Mouse (Mus musculus) cerebellum, postnatal 36 days (tissue): ENCODE results near the gene Kif1a.
A peak's percentile ranks its signal among the peaks of the same experiment; 100 is the strongest.
"Not testable (repeated sequence)": the region's sequence is repeated elsewhere in the genome, so short reads cannot be mapped to it uniquely, and the experiment has no call there.

Experiments
- DNase-seq, 2 experiments: peaks; one replicate each; pipeline ENCODE4 v3.0.0; 2021 to 2022; ENCODE audit warnings: mixed read lengths in 2 of 2

The Kif1a gene

DNA sequence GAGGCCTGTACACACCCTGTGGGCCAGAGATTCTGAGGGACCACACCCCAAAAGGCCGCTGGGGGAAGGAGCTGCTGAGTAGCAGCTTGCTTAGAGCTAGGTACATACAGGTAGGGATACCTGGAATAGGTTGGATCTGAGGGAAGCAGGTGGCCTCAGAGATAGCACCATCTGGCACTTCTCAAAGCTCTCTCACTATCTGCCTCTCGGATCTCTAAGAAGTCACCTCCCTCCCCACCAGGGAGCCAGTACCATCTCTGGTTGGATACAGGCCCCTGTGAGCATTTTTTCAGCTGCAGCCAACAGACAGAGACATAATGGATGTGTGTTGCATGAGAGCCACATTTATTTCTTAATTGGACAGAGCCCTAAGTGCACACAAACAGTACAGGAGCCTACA is 86.6 kb downstream of the Kif1a start:
- peak; percentile 41 to 43 for DNase-seq

DNA sequence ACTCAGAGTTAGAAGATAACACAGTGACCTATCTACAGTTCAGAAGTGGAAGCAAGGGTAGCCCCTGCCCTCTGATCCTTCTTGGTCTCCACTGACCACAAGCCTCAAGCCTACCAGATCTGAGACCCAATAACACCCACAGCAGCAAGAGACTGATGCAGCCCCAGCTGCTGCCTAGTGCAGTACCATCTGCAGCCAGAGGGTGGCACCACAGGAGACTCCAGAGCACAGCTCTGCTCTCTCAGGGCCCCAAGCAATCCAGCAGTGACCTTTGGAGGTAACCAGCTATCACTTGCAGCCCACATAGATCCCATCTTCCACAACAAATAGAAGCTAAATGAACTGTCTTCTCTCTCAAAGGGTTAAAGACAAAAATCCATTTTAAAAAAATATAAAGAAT is 87.3 kb downstream of the Kif1a start:
- peak; percentile 82 to 84 for DNase-seq

DNA sequence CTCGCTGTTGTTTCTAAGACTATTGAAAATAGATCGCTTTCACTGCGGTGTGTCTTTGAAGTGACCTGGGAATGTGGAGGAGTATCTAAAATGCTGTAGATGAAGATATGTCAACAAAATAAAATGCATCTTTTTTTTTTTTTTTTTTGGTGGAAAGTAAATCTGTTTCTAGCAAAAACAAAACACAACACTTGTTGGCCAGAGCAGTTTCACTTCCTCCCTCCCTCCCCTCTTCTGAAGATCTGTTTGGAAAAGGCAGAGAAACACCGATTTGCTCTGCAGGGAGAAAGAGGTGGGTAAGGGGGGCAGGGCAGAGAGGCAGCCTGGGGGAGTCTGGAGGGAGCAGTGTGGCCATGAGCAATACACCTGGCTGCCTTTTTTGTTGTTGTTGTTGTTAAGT is 88.4 kb downstream of the Kif1a start:
- no peak for DNase-seq

DNA sequence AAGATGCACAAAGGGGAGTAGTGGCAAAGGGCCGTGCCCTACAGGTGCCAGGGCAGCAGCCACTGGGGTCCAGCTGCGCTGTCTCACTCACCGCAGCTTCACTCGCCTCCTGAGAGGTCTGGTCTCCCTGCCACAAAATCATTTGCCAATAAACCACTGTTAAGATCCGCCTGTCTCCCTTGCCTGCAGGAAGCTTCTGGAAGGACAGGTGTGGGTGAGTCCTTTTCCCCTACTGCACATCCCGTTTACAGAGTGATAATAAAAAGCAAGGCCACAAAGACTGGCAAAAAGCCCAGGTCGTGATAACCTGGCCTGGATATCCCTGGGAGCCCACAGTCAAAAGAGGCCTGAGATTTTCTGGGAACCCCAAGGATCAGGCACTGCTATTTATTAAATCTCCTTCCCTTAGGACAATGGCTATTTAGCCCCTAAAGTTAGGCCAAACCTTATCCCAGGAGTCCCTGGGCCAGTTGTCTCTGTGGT is 89.6 kb downstream of the Kif1a start:
- no peak for DNase-seq

DNA sequence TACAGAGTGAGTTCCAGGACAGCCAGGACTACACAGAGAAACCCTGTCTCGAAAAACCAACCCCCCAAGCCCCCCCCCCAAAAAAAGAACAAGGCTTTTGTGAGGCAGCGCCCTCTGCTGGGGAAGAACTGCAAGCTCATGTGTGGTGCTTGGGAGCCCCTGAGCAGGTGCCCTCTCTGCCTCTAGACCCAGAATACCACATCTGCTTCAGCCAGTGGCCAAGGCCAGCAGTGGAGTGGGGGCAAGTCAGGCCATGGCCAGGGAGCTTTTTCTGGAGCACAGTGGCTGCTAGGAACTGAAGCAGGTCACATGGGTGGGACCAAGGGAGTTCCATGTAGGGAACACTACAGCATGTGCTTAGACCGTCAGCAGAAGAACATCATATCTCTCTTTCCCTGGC is 91.0 kb downstream of the Kif1a start:
- peak in 1 of 2 experiments; percentile 27 for DNase-seq

DNA sequence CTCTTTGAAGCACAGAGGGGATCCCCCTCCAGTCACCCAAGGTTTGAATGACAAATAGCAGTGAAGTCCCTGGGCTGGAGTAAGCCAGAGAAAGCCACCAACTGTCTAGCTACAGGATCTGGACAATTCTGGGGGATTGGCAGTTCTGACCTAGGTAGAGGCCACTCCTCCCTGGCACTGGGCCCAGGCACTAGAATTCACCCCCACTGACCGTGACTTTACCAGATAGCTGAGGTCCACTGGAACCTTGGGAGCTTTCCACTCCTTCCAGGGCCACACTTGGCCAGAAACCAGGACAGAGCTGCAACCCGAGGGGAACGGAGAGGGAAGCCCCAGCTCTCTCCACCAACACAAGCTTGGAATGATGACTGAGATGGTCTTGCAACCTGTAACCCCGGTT is 92.6 kb downstream of the Kif1a start:
- DNase-seq = no peak

DNA sequence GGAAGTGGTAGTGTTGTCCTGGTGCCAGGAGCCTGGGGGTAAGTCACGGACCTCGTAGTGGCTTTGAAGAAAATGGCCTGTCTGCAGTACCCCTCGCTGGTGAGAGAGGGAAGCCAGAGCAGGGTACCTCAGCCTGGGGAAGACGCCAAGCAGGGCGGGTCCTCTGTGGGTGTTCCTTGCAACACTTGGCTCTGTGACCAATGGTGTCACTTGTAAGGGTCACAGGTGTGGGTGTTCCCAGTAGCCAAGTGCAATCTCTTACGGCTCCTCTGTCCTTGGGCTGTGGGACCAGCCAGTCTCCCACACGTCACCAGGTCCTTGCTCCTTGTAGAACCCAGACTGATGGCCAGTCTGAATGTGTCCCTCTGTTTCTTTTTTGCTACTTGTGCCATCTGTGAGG is 95.7 kb downstream of the Kif1a start, which contains the start of gene Aqp12:
TSS of gene Aqp12 (plus strand) at position 274 of the 400 bp plus-strand sequence.
- DNase-seq = no peak

DNA sequence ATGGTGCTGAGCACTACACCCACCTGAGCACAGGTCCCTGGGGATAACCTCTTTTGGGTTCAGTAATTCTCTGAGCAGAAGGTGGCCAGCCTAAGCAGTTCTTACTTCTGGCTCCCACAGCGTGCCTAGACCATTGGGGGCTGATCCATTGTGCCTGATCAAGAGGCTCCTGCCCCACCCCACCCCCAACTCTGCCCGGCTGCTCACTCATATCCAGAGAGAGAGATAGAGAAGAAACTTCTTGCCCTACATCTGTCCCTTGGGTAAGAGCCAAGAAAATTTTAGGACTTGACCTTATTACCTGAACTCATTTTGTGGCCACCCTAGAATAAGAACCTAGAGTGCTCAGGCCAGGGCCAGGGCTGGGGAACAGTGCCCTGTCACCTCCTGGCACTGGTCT is 108.9 kb downstream of the Kif1a start:
- no peak for DNase-seq

DNA sequence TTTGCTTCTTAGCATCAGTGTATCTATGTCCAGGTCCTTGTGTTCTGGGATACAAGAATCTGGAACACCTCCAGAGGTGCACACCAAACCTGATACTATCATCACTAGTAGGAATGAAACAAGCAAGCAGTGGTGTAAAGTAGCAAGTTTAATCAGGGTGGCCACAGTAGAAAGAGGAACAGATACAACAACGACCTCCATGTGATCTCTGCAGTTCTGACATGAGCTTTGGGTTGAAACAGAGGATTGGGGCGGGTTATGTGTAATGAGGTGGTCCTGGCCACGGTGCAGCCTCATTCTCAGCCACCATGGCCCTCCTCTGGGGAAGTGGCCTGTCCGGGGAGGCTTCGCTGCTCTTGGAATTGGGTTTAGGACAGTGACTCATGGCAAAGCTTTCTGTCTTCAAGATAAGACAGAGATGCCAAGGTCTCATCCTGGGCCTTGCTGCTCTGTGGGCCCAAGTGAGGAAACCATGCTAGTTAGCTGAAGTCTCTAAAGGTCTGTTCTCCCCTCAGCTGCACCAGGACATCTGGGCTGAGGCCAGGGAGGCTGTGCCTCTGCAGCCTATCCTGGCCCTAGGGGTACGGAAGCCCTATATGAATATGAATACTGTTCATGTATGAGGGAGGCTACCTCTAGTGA is 109.4 kb downstream of the Kif1a start:
- no peak for DNase-seq

DNA sequence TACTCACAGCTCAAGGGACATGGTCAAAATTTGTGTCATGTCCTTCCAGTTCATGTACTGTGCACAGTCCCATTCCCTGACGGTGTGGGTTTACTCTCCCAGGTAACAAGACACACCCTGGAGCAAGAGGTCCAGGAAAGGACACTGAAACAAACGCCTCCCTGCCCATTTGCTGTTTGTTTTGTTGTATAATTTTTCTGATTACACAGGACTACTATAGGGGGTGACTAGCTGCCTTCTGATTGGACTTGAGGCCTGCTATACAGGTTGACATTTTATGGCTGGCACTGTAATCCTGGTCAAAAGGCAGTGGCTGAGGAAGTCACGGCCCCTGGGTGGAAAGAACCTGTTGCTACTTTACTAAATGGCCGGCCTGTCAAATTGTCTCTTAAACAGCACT is 111.9 kb downstream of the Kif1a start:
- no peak for DNase-seq

DNA sequence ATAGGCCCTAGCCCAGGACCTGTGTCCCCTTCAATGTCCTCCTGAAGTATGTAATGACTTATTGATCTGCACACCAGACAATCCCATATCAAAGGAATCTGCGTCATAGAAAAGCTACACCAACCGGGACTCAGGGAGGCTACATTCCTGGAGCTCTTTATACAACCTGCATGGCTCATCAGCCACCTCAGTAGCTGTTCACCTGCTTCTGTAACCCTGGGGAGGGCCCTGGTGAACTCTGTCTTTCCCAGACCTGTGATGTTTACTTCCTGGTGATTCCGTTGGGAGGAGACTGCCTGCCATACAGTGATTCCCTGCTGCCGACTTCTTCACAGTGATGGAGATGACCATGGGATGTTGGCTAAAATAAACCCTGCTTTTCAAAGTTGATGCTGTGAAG is 112.9 kb downstream of the Kif1a start:
- no peak for DNase-seq

DNA sequence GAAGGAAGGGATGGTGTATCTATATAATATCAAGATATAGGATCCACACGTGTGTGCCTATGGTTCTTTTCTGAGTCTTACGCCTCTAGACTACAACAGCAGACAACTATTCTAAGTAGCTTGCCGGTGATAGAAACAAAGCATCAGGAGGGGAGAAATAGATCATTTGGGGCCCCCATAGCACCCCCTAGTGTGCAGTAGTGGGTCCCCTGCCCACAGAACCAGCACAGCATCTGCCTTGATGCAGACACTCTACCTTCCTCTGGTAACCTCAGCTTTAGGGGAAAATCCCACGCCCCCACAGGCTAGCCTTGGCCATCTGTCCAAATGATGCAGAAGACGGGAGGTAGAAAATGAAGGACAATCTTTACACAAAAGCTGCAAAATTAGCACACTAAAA is 116.8 kb downstream of the Kif1a start:
- DNase-seq = no peak

DNA sequence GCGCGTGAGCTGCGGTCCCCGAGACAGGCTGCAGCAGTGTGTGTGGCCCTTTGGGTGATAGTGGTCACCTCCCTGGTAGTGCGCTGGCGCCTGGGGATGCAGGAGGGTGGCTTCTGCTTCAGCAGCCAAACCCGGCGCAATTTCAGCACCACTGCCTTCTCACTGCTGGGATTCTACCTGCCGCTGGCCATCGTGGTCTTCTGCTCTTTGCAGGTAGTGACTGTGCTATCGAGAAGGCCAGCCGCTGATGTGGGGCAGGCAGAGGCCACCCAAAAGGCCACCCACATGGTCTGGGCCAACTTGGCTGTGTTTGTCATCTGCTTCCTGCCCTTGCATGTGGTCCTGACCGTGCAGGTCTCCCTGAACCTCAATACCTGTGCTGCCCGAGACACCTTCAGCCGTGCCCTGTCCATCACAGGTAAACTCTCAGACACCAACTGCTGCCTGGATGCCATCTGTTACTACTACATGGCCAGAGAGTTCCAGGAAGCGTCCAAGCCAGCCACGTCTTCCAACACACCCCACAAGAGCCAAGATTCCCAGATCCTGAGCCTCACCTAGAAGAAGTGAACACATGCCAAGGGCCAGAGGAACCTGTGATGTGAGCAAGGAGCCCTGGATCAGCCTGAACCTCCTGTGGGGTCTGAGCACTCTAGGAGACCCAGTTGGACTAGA is 118.7 kb downstream of the Kif1a start:
- peak; percentile 29 to 30 for DNase-seq

DNA sequence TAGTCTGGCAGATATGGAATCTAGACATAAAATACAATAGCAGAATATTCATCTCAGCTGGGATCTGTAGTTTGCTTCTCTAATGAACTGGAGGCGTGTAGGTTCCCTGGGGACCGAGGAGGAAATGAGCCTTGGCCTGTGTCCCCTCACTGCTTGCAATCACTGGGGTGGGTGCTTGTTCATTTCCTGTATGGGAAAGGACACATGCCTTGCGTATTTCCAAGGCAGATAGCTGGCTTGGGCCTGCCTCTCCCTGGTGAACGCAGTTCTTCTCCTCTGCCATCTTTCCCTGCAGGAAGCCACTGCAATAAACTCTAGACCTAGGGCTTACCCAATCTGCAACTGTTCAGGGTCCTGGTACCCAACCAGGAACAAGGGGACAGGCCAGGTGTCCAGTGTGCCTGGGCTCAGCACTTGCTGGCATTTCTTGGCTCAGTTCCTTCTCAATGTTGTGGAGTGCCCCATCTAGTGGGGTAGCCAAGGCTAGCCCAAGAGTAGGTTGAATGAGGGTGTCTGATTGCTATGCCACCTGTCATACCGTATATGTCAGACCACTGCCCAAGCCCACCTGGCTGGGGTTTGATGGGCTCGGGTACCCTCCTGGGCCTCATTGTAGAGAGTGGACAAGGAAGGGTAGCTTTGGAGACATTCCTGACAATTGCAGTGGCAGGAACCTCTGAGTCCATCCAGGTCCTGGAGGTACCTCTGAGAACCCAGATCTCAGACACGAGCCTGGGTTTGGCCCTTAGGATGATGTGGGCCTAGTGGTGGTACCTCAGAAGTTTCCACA is 120.5 kb downstream of the Kif1a start:
- no peak for DNase-seq

DNA sequence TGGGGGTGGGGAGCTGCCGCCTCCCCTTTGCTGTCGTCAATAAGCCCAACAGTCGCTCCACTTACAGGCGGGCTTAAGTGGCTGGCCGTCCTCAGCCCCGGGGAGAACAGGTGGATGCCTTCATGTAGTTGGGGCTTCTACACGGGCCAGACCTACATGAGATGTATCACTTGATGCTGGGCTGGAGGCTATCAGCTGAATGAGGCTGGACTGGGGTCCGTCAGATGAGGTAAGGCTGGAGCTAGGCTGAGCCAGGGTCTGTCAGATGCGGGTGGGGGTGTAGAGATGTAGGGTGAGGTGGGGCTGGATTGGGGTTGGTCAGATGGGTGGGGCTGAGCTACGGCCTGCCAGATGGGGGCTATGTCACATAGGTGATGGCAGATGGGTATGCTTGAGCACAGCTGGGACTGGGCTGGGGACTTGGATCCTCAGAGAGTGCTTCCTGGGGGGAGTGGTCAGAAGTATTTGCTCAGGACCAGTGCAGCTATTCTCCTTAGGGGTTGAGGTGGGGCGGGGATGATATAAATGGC is 122.6 kb downstream of the Kif1a start:
- no peak for DNase-seq

DNA sequence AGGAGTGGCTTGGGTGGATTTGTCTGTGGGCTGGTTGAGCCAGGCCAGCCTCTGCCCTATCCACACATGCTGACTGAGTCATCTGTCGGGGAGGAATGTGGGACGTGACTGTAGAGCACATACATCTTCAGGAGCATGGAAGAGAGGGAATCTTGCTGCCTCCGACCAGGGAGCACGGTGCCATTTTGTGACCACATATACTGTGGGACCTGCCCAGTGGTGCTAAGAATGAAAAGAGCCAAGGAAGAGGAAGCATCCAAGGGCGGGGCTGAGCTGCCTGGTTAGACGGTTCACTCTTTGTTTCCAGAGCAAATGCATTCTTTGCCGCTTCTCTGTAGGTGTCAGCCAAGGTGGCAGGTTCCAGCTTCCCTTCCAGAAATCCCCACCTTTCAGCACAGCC is 123.1 kb downstream of the Kif1a start:
- DNase-seq = no peak

DNA sequence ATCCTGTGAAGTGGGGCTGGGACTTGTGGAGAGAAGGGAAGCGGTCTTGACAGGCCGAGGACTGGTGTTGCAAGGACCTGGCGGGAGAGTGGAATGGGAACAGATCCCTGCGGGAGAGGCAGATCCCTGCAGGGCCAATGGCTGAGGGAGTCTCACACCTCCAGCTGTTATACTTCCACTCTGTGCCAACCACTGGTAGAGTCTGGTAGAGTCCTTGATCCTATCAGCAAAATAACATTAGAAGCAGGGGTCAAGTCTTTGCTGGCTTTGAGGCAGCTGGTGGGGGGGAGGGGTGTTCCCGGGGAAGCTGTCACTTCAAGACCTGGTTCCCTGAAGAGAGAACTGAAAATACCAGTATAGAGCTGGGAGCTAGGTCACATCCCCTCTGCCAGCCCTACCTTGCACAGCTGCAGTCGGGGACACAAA is 125.6 kb downstream of the Kif1a start:
- no peak for DNase-seq

DNA sequence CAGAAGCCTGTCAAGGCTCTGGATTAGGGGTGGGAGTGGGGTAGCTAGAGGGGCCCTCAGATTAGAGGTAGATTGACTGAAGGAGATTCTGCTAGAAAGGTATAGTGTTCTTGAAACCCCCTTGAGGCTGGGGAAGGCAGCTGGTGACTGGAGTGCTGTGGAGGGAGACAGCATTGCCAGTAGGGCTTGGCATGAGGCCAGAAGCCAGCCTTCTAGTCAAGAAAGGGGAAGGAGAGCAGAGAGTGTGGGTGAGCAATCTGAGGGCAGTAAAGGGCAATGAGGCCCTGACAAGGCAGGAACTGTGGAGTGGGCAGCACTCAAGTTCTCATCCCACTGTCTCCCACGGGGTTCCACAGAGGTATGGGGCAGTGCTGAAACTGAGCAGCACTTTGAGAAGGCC is 128.9 kb downstream of the Kif1a start:
- DNase-seq = peak; percentile 21 to 28

DNA sequence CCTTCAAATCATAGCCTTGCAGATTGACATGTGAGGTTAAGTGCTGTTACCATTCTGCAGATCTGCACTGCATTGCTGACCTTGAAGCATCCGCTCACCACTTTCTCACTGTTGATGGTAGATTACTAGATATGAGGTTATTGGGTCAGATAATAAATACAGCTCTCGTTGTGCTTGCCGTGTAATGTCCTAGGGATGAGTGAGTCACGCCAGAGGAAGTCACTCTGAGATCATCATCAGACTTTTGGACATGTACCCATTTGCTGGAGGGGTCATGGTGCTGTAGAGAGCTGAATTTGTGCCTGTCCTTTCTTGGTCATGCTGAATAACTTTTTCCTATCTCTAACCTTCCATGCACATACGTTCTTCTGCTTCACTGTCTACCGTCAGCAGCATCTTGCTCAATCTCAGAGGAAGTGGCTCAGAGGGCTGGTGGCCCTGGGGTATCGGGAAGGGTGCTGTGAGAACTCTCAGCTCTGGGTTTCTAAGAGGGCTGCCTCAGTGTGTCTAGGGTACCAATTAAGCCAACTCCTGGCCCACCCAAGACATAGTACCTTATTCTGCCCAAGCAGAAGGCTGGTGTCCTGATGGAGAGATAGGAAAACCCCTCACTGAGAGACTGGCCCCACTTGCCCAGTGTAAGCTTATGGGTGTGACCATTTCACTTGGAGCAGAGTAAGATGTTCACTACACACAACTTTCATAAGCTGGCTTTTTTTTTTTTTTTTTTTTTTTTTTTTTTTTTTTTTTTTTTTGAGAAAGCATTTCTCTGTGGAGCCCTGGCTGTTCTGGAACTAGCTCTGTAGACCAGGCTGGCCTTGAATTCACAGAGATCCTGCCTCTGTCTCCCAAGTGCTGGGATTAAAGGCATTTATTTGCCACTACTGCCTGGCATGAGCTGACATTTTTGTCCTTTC is 129.6 kb downstream of the Kif1a start:
- no peak for DNase-seq

DNA sequence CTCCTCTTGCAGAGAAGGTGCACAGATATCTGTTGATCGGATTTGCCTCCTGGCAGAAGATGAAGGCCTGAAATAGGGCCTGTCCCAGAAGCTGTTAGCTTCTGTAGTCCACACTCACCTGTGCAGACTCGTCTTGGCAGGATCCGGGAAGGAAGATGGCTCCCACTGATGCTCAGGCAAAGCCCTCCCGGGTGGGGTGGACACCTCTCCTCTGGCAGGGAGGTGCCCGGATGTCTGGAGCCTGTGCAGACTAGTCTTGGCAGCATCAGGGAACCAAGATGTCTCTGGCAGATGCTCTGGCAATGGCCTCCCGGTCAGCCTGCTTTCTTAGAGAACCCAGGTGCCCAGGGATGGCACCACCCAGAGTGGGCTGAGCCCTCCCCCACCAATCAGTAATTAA is 131.0 kb downstream of the Kif1a start:
- DNase-seq = not testable (repeated sequence)
